Mouse (Mus musculus) yolk sac, embryonic 10.5 days (tissue): ENCODE results near the gene Gm20388.

Experiments
- DNase-seq: peaks from one replicate; pipeline ENCODE4 v3.0.0-alpha.2; 2017; ENCODE audit warnings: low spot score

Gene Gm20388

GRCm38 (mm10) chr8:122720811-122721640 lies 2810.4 kb downstream of the Gm20388 start:
- DNase-seq, result no peak

GRCm38 (mm10) chr8:122725187-122725586 lies 2814.5 kb downstream of the Gm20388 start:
- no peak for DNase-seq

GRCm38 (mm10) chr8:122726789-122727188 lies 2816.1 kb downstream of the Gm20388 start:
- no peak for DNase-seq

- DNase-seq, result no peak
These were observed 2816.8 kb downstream of the Gm20388 start for GRCm38 (mm10) chr8:122727412-122727811.

GRCm38 (mm10) chr8:122728630-122729029 lies 2818.0 kb downstream of the Gm20388 start:
- no peak for DNase-seq

GRCm38 (mm10) chr8:122735110-122735509 lies 2824.5 kb downstream of the Gm20388 start:
- DNase-seq, result no peak

GRCm38 (mm10) chr8:122735542-122736473 lies 2825.2 kb downstream of the Gm20388 start:
- DNase-seq, result no peak

- no peak for DNase-seq
These were observed 2826.0 kb downstream of the Gm20388 start for GRCm38 (mm10) chr8:122736623-122737022.

GRCm38 (mm10) chr8:122737071-122737470 lies 2826.4 kb downstream of the Gm20388 start:
- peak; percentile 19 for DNase-seq

- DNase-seq, result no peak
These were observed 2827.2 kb downstream of the Gm20388 start for GRCm38 (mm10) chr8:122737886-122738285.

GRCm38 (mm10) chr8:122739102-122739725 lies 2828.6 kb downstream of the Gm20388 start:
- no peak for DNase-seq

- no peak for DNase-seq
These were observed 2831.8 kb downstream of the Gm20388 start for GRCm38 (mm10) chr8:122742471-122742870.

- no peak for DNase-seq
These were observed 2834.5 kb downstream of the Gm20388 start for GRCm38 (mm10) chr8:122745022-122745749.

- DNase-seq, result no peak
These were observed 2835.2 kb downstream of the Gm20388 start for GRCm38 (mm10) chr8:122745750-122746275.

GRCm38 (mm10) chr8:122746439-122746838 lies 2835.8 kb downstream of the Gm20388 start:
- DNase-seq, result no peak

GRCm38 (mm10) chr8:122747825-122748224 lies 2837.2 kb downstream of the Gm20388 start:
- DNase-seq, result no peak

- DNase-seq, result no peak
These were observed 2838.8 kb downstream of the Gm20388 start for GRCm38 (mm10) chr8:122749333-122749958.

- no peak for DNase-seq
These were observed 2840.7 kb downstream of the Gm20388 start for GRCm38 (mm10) chr8:122751342-122751741.

- no peak for DNase-seq
These were observed 2841.6 kb downstream of the Gm20388 start for GRCm38 (mm10) chr8:122752111-122752721.

- DNase-seq, result no peak
These were observed 2848.0 kb downstream of the Gm20388 start for GRCm38 (mm10) chr8:122758597-122758996.
